Mouse (Mus musculus) stomach, embryonic 16.5 days (tissue): ENCODE measurements around the gene Nckipsd. TPM values are rescaled to one million over a fixed set of nuclear protein-coding genes. Genes with fewer than 3 reads are reported as not detected.

Source experiments
- ATAC-seq: fragments of 200-750 bp; cut with Nextera tagmentation; 2 replicates; pipeline ENCODE4 v1.8.0; 2017; ENCODE audit warnings: moderate number of reproducible peaks, moderate TSS enrichment; ENCODE audit not compliant: insufficient read depth, low FRiP score
- H3K27ac ChIP-seq: fragments of 300-500 bp; sonication (generic); 2 replicates; pipeline ENCODE4 v1.5.1; 2014; ENCODE audit warnings: low read length
- H3K27me3 ChIP-seq: fragments of 300-500 bp; sonication (generic); 2 replicates; pipeline ENCODE4 v1.6.1; 2014; ENCODE audit warnings: low read length, control low read depth, mixed read lengths; ENCODE audit not compliant: control insufficient read depth, insufficient read depth
- H3K36me3 ChIP-seq: fragments of 300-500 bp; sonication (generic); 2 replicates; pipeline ENCODE4 v1.6.1; 2014; ENCODE audit warnings: low read length; ENCODE audit not compliant: control insufficient read depth, insufficient read depth
- H3K4me1 ChIP-seq: fragments of 300-500 bp; sonication (generic); 2 replicates; pipeline ENCODE4 v1.6.1; 2014; ENCODE audit warnings: low read length, control low read depth, mixed read lengths; ENCODE audit not compliant: control insufficient read depth, insufficient read depth
- H3K4me2 ChIP-seq: fragments of 300-500 bp; sonication (generic); 2 replicates; pipeline ENCODE4 v1.6.1; 2014; ENCODE audit warnings: low read depth, low read length, mixed read lengths
- H3K4me3 ChIP-seq: fragments of 300-500 bp; sonication (generic); replicated peaks from 2 replicates; pipeline ENCODE4 v1.5.1; 2014; ENCODE audit warnings: mild to moderate bottlenecking, low read length
- H3K9ac ChIP-seq: fragments of 300-500 bp; sonication (generic); 2 replicates; pipeline ENCODE4 v1.6.1; 2014; ENCODE audit warnings: low read length
- H3K9me3 ChIP-seq: fragments of 300-500 bp; sonication (generic); replicated peaks from 2 replicates; pipeline ENCODE4 v1.6.1; 2016; ENCODE audit warnings: low read length, control low read depth; ENCODE audit not compliant: control insufficient read depth
- WGBS: fragments of 180-500 bp; shearing (Covaris S2); extraction: QIAGEN DNeasy Blood & Tissue Kit; methylation state at CpG from one replicate; pipeline ENCODE4 v1.1.7; 2014; 5-methylcytosine and 5-hydroxymethylcytosine counted together
- polyA plus RNA-seq: library from polyadenylated mRNA; unstranded; fragments of >200 nt; fragmentation: Nextera tagmentation; extraction: Ambion mirVana; gene quantifications from 2 replicates; pipeline ENCODE4 v1.2.1, GENCODE M21; 2015

Gene Nckipsd
- polyA plus RNA-seq, result 13.7 and 14.2 TPM in 2 replicates

- H3K27me3 ChIP-seq, result no peaks in the 10 kb centered on the region
Measured at GRCm38 (mm10) chr9:108808163-108808665, at the start of gene Nckipsd. Gene Nckipsd, plus strand, starts transcription at chr9:108808368.

GRCm38 (mm10) chr9:108759121-108759520, 49.0 kb upstream of the Nckipsd start:
- no peak overlapping the region for H3K4me3 ChIP-seq
- H3K9ac ChIP-seq, result no peak overlapping the region
- no peak overlapping the region for H3K27ac ChIP-seq
- 93% methylated on average over 20 of the region's 20 CpGs for WGBS
- 0 out of 2 replicates have a peak, but pooled peaks cover 3% of the 10 kb centered on the region for H3K9me3 ChIP-seq
- no peaks in the 10 kb centered on the region for H3K36me3 ChIP-seq
- no peak for ATAC-seq
- H3K4me2 ChIP-seq, result no peak overlapping the region
- no peaks in the 10 kb centered on the region for H3K27me3 ChIP-seq
- H3K4me1 ChIP-seq, result no peaks in the 10 kb centered on the region

More at GRCm38 (mm10) chr9:108808163-108808665, at the start of gene Nckipsd:
- H3K27ac ChIP-seq, result peak within 1 kb of the TSS; percentile 8; the same call in 1 of the 2 replicates
- H3K4me3 ChIP-seq, result peak within 1 kb of the TSS; percentile 83
- WGBS, result under 1% methylated on average over 61 of the region's 62 CpGs
- H3K9ac ChIP-seq, result peak within 1 kb of the TSS; percentile 88
- H3K9me3 ChIP-seq, result no peaks in the 10 kb centered on the region
- H3K36me3 ChIP-seq, result 0 out of 2 replicates have a peak, but pooled peaks cover 4% of the 10 kb centered on the region
- ATAC-seq, result peak; percentile 90
- peaks cover 15% of the 10 kb centered on the region for H3K4me1 ChIP-seq
- peak within 1 kb of the TSS; percentile 93 for H3K4me2 ChIP-seq

- Histone ChIP-seq H3K4me3 (no peak overlapping the region), H3K27ac (no peak overlapping the region), H3K9me3 (0 out of 2 replicates have a peak, but pooled peaks cover 3% of the 10 kb centered on the region), H3K4me2 (no peak overlapping the region), H3K4me1 (no peaks in the 10 kb centered on the region), H3K9ac (no peak overlapping the region), H3K27me3 (no peaks in the 10 kb centered on the region), H3K36me3 (no peaks in the 10 kb centered on the region)
- no peak for ATAC-seq
- 49% methylated on average over 2 of the region's 2 CpGs for WGBS
Measured at GRCm38 (mm10) chr9:108759805-108760204, 48.4 kb upstream of the Nckipsd start.

- 0 out of 2 replicates have a peak, but pooled peaks cover 3% of the 10 kb centered on the region for H3K9me3 ChIP-seq
- no peak overlapping the region for H3K27ac ChIP-seq
- ATAC-seq, result no peak
- H3K36me3 ChIP-seq, result no peaks in the 10 kb centered on the region
- H3K4me1 ChIP-seq, result no peaks in the 10 kb centered on the region
- no peaks in the 10 kb centered on the region for H3K27me3 ChIP-seq
- H3K4me3 ChIP-seq, result no peak overlapping the region
- no peak overlapping the region for H3K4me2 ChIP-seq
- H3K9ac ChIP-seq, result no peak overlapping the region
Measured at GRCm38 (mm10) chr9:108761561-108761960, 46.6 kb upstream of the Nckipsd start.

GRCm38 (mm10) chr9:108764971-108765370, 43.2 kb upstream of the Nckipsd start:
- H3K4me3 ChIP-seq, result no peak overlapping the region
- 0 out of 2 replicates have a peak, but pooled peaks cover under 1% of the 10 kb centered on the region for H3K9me3 ChIP-seq
- H3K27me3 ChIP-seq, result no peaks in the 10 kb centered on the region
- WGBS, result 59% methylated on average over 10 of the region's 10 CpGs
- H3K27ac ChIP-seq, result no peak overlapping the region
- ATAC-seq, result no peak
- H3K4me1 ChIP-seq, result no peaks in the 10 kb centered on the region
- H3K36me3 ChIP-seq, result no peaks in the 10 kb centered on the region
- no peak overlapping the region for H3K9ac ChIP-seq
- H3K4me2 ChIP-seq, result no peak overlapping the region

- Histone ChIP-seq H3K9ac (no peak overlapping the region), H3K4me2 (no peak overlapping the region)
Measured at GRCm38 (mm10) chr9:108776614-108777013, 31.6 kb upstream of the Nckipsd start.

GRCm38 (mm10) chr9:108777276-108777675, 30.9 kb upstream of the Nckipsd start:
- Histone ChIP-seq H3K36me3 (no peaks in the 10 kb centered on the region), H3K4me3 (no peak overlapping the region), H3K9me3 (no peaks in the 10 kb centered on the region), H3K4me2 (no peak overlapping the region), H3K4me1 (peaks cover 6% of the 10 kb centered on the region; the same call in 1 of the 2 replicates), H3K27me3 (no peaks in the 10 kb centered on the region), H3K9ac (no peak overlapping the region), H3K27ac (no peak overlapping the region)
- WGBS, result 75% methylated on average over 4 of the region's 4 CpGs
- ATAC-seq, result no peak

More at GRCm38 (mm10) chr9:108776614-108777013, 31.6 kb upstream of the Nckipsd start:
- Histone ChIP-seq H3K9me3 (no peaks in the 10 kb centered on the region), H3K27me3 (no peaks in the 10 kb centered on the region), H3K36me3 (no peaks in the 10 kb centered on the region), H3K27ac (no peak overlapping the region), H3K4me1 (peaks cover 6% of the 10 kb centered on the region; the same call in 1 of the 2 replicates), H3K4me3 (no peak overlapping the region)
- 77% methylated on average over 4 of the region's 4 CpGs for WGBS
- ATAC-seq, result peak; percentile 56; the same call in 1 of the 2 replicates

- Histone ChIP-seq H3K4me2 (no peak overlapping the region), H3K4me1 (peaks cover 17% of the 10 kb centered on the region), H3K36me3 (no peaks in the 10 kb centered on the region), H3K4me3 (no peak overlapping the region), H3K9me3 (no peaks in the 10 kb centered on the region), H3K27me3 (no peaks in the 10 kb centered on the region), H3K9ac (no peak overlapping the region), H3K27ac (no peak overlapping the region)
- ATAC-seq, result no peak
- WGBS, result 46% methylated on average over 5 of the region's 5 CpGs
Measured at GRCm38 (mm10) chr9:108780959-108781358, 27.2 kb upstream of the Nckipsd start.

GRCm38 (mm10) chr9:108781891-108782290, 26.3 kb upstream of the Nckipsd start:
- H3K9ac ChIP-seq, result no peak overlapping the region
- no peak overlapping the region for H3K4me3 ChIP-seq
- H3K36me3 ChIP-seq, result no peaks in the 10 kb centered on the region
- no peak overlapping the region for H3K4me2 ChIP-seq
- H3K9me3 ChIP-seq, result no peaks in the 10 kb centered on the region
- ATAC-seq, result no peak
- 43% methylated on average over 4 of the region's 4 CpGs for WGBS
- 0 out of 2 replicates have a peak overlapping the region, but pooled peaks have one; percentile 4 for H3K27ac ChIP-seq
- peaks cover 21% of the 10 kb centered on the region for H3K4me1 ChIP-seq
- no peaks in the 10 kb centered on the region for H3K27me3 ChIP-seq
